Mouse (Mus musculus) testis, adult 2 months (tissue): ENCODE measurements around the gene Gpr176.

Source experiments
- CTCF ChIP-seq: fragments of 200-500 bp; IDR thresholded peaks from 2 replicates; pipeline ENCODE4 v1.5.1; 2012; ENCODE audit warnings: low read depth, mild to moderate bottlenecking, inconsistent platforms, low read length, moderate library complexity; ENCODE audit not compliant: control insufficient read depth, insufficient read depth, insufficient replicate concordance
- POLR2A ChIP-seq: fragments of 200-500 bp; IDR thresholded peaks from 2 replicates; pipeline ENCODE4 v1.6.1; 2012; ENCODE audit warnings: low read depth, mild to moderate bottlenecking, inconsistent platforms, low read length, moderate library complexity; ENCODE audit not compliant: control insufficient read depth

DNA sequence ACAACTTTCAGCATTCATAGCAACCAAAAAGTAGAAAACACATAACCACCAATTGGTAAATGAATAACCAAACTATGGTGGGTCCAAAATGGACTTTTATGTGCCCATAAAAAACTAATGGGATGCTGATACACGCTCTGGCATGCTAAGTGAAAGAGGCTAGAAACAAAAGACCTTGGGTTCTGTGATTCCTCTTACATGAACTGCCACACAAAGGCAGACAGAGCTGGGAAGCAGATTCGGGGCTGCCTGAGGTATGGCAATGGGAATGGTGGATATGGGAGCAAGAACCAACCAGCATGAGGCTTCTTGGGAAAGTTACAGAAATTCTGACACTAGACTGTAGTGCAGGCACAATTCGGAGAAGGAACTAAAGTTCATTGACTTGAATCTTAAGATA is 90.8 kb downstream of the Gpr176 start:
- no peak for TF ChIP-seq CTCF
- no peak for TF ChIP-seq POLR2A
